Mouse (Mus musculus): ENCODE measurements around the gene Gbx1. TPM values are rescaled to one million over a fixed set of nuclear protein-coding genes. Genes with fewer than 3 reads are reported as not detected.
"Not testable (repeated sequence)": the region's sequence is repeated elsewhere in the genome, so short reads cannot be mapped to it uniquely, and the experiment has no call there.

Gene Gbx1
- 1.3 and 1.5 TPM in 2 replicates for polyA plus RNA-seq (2016; fragmentation: Nextera tagmentation; extraction: Ambion mirVana)

DNA sequence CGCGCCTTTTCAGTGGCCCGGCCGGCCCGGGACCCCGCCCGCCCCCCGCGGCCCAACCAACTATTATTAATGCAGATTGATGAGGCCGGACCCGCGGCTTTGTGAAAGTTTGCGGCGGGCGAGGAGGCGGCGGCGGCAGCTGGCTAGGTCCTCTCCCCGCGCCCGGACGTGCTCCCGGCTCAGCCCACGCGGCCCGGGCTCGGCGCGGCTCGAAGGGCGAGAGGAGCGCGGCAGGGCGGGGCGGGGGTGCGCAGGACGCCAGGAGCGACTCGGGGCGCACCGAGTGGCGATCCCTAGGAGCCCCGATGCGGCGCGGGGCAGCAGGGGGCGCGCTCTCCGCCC lies at the start of gene Gbx1:
TSS of gene Gbx1 (minus strand) at position 314 of the 342 bp plus-strand sequence.
- peaks cover 58% of the 10 kb centered on the region for H3K4me1 ChIP-seq (replicated peaks)
- peak; percentile 78 for DNase-seq (ENCODE audit: low spot score)
- no peaks in the 10 kb centered on the region for H3K36me3 ChIP-seq
- under 1% methylated on average over 46 of the region's 49 CpGs for WGBS
- no peaks in the 10 kb centered on the region for H3K9me3 ChIP-seq
- H3K27ac ChIP-seq = peak within 1 kb of the TSS; percentile 86
- peak within 1 kb of the TSS; percentile 60 for H3K4me3 ChIP-seq
- peaks cover 100% of the 10 kb centered on the region for H3K27me3 ChIP-seq (ENCODE audit: insufficient read depth, poor library complexity, severe bottlenecking)

DNA sequence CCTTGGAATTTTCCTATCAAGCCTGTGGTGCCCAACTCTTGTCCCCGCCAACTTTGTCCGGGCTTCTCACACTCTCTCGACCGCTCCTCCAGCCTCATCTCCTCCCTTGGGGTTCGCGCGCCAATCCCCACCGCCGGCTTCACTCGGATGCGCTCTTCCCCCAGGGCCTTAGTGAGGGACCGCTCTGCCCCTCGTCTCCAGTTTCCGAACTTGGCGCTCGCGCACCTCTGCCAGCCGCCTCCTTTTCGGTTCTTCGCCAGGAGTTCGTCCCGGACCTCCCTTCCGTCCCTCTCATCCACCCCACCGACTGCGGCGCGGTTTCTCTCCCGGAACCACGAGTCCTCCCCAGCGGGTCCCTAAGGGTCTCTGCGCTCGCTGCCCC lies 49.8 kb upstream of the Gbx1 start:
- Histone ChIP-seq H3K27ac (peak overlapping the region; percentile 93), H3K27me3 (ENCODE audit: insufficient read depth, poor library complexity, severe bottlenecking) (no peaks in the 10 kb centered on the region), H3K4me3 (peak overlapping the region; percentile 87), H3K36me3 (peaks cover 37% of the 10 kb centered on the region), H3K4me1 (replicated peaks) (peaks cover 22% of the 10 kb centered on the region), H3K9me3 (no peaks in the 10 kb centered on the region)
- WGBS = under 1% methylated on average over 32 of the region's 32 CpGs
- no peak for DNase-seq (ENCODE audit: low spot score)

DNA sequence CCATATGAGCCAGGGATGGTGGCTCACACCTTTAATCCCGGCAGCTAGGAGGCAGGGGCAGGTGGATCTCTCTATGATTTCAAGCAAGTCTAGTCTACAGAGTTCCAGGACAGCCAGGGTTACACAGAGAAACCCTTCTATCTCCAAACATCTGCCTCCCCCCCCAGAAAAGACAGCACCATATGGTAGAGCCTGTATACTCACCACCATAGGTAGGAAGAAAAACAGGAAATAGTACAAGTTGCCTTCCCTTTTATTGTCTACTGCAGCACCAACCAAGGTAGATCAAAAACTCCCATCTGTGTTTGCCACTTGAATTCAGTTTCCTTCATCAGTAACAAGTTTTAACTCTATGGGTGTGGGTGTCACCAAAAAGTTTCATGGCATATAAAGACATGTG lies 48.9 kb upstream of the Gbx1 start:
- H3K4me3 ChIP-seq = peak overlapping the region; percentile 87
- peaks cover 22% of the 10 kb centered on the region for H3K4me1 ChIP-seq (replicated peaks)
- peaks cover 45% of the 10 kb centered on the region for H3K36me3 ChIP-seq
- DNase-seq (ENCODE audit: low spot score) = no peak
- no peaks in the 10 kb centered on the region for H3K27me3 ChIP-seq (ENCODE audit: insufficient read depth, poor library complexity, severe bottlenecking)
- WGBS = 90% methylated on average over 1 of the region's 1 CpGs
- H3K27ac ChIP-seq = no peak overlapping the region
- H3K9me3 ChIP-seq = no peaks in the 10 kb centered on the region

DNA sequence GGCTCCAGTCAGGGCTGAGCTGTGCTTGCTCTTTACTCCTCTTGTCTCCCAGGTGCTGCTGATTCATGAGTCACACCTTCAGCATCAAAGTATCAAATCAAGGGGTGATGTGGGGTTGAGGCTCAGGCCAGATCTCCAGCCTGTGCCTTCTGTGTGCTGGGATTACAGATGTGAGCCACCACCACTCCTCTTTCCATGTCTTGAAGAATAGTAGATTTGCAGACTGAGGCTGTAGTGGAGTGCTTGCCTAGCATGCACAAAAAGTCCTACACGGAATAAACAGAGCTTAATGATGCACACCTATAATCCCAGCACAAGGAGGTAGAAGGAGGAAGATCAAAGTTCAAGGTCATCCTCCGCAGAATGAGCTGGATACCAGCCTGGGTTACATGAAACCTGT lies 29.7 kb upstream of the Gbx1 start, which contains the start of gene 4931409K22Rik:
TSS of gene 4931409K22Rik (minus strand) at position 101 of the 400 bp plus-strand sequence.
- H3K4me3 ChIP-seq = no peak within 1 kb of the TSS

GRCm38 (mm10) chr5:24555335-24555734 lies 28.3 kb upstream of the Gbx1 start:
- not testable (repeated sequence) for H3K4me3 ChIP-seq; H3K27ac ChIP-seq; H3K36me3 ChIP-seq; DNase-seq (ENCODE audit: low spot score); H3K9me3 ChIP-seq
- peaks cover 22% of the 10 kb centered on the region for H3K4me1 ChIP-seq (replicated peaks)
- peaks cover 21% of the 10 kb centered on the region; the same call in 1 of the 2 replicates for H3K27me3 ChIP-seq (ENCODE audit: insufficient read depth, poor library complexity, severe bottlenecking)
- 91% methylated on average over 7 of the region's 7 CpGs for WGBS

More for the DNA sequence above, 29.7 kb upstream of the Gbx1 start, which contains the start of gene 4931409K22Rik:
- Histone ChIP-seq H3K9me3 (peaks cover 4% of the 10 kb centered on the region; the same call in 1 of the 2 replicates), H3K27ac (no peak within 1 kb of the TSS), H3K27me3 (ENCODE audit: insufficient read depth, poor library complexity, severe bottlenecking) (peaks cover 13% of the 10 kb centered on the region; the same call in 1 of the 2 replicates), H3K36me3 (no peaks in the 10 kb centered on the region), H3K4me1 (replicated peaks) (peaks cover 9% of the 10 kb centered on the region; the same call in 1 of the 2 replicates)
- DNase-seq (ENCODE audit: low spot score) = no peak
- 73% methylated on average over 2 of the region's 2 CpGs for WGBS

- Histone ChIP-seq H3K4me1 (replicated peaks) (peaks cover 22% of the 10 kb centered on the region), H3K27ac (no peak overlapping the region), H3K9me3 (peaks cover 4% of the 10 kb centered on the region; the same call in 1 of the 2 replicates), H3K4me3 (no peak overlapping the region), H3K36me3 (no peaks in the 10 kb centered on the region), H3K27me3 (ENCODE audit: insufficient read depth, poor library complexity, severe bottlenecking) (peaks cover 30% of the 10 kb centered on the region)
- no peak for DNase-seq (ENCODE audit: low spot score)
- WGBS = 72% methylated on average over 5 of the region's 5 CpGs
Observed at GRCm38 (mm10) chr5:24553621-24554244, 26.7 kb upstream of the Gbx1 start.

GRCm38 (mm10) chr5:24551317-24551688 lies 24.3 kb upstream of the Gbx1 start:
- Histone ChIP-seq H3K27ac (peak overlapping the region; percentile 66), H3K4me3 (peak overlapping the region; percentile 27; the same call in 1 of the 2 replicates), H3K4me1 (replicated peaks) (peaks cover 22% of the 10 kb centered on the region), H3K27me3 (ENCODE audit: insufficient read depth, poor library complexity, severe bottlenecking) (peaks cover 34% of the 10 kb centered on the region), H3K36me3 (no peaks in the 10 kb centered on the region), H3K9me3 (peaks cover 4% of the 10 kb centered on the region; the same call in 1 of the 2 replicates)
- DNase-seq (ENCODE audit: low spot score) = no peak
- WGBS = 47% methylated on average over 2 of the region's 2 CpGs

DNA sequence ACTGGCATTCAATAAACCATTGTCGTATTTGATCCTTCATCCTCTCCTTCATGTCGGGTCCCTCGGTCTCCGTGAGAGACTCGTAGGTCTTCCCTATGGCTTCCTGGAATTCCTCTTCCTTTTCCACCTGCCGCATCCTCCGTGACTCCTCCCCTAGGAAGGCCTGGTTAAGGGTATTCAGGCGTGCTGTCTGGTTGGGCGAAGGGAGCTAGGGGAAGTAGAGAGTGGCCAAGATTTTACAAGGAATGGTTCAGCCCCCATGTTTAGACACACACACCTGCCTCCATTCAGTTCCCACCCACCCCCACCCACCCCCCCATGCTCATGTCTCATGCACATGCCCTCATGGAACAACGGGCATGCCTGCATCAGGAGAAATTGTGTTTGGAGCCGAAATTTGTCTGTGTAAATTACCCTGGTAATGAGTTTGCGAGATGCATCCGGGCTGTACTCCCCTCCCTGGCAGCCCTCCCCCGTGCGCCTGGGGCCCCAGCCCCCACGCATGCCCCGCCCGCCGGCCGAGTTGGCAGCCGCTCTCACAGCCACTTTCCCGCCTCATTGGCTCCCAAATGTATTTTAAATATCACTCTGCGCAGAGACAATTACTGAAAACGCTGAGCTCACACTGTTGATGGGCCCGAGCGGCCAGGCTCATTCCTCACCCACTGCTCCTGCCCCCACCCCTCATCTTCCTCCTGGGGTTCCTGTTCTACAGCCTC lies 23.8 kb upstream of the Gbx1 start:
- WGBS = 34% methylated on average over 26 of the region's 26 CpGs
- DNase-seq (ENCODE audit: low spot score) = peak; percentile 32

GRCm38 (mm10) chr5:24542643-24543042 lies 15.6 kb upstream of the Gbx1 start:
- Histone ChIP-seq H3K27ac (no peak overlapping the region), H3K36me3 (no peaks in the 10 kb centered on the region)
- 79% methylated on average over 7 of the region's 7 CpGs for WGBS

More for the DNA sequence above, 23.8 kb upstream of the Gbx1 start:
- peaks cover 22% of the 10 kb centered on the region for H3K4me1 ChIP-seq (replicated peaks)
- H3K27ac ChIP-seq = peak overlapping the region; percentile 66
- H3K36me3 ChIP-seq = no peaks in the 10 kb centered on the region
- H3K4me3 ChIP-seq = peak overlapping the region; percentile 27; the same call in 1 of the 2 replicates
- peaks cover 34% of the 10 kb centered on the region for H3K27me3 ChIP-seq (ENCODE audit: insufficient read depth, poor library complexity, severe bottlenecking)
- H3K9me3 ChIP-seq = peaks cover under 1% of the 10 kb centered on the region; the same call in 1 of the 2 replicates

DNA sequence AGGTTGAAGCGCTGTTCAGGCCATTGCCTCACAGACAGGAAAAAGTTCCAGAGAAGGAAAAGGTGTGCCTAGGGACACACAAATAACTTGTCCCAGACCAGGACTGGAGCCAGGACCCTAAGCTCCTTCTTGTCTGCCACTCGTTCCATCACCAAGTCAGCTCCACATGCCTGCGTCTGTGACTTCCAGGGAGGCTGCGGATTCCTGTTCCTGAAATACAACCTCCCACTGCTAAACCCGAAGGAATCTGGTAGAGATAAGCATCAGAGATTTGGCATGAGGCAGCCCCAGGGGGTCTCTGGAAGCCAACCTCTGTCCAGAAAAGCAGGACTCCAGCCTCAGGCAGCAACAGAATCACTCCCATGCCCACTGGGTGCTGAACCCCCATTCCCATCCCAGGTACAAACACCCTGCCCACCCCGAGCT lies 14.2 kb upstream of the Gbx1 start:
- H3K9me3 ChIP-seq = no peaks in the 10 kb centered on the region
- no peak overlapping the region for H3K4me3 ChIP-seq
- peaks cover 25% of the 10 kb centered on the region; the same call in 1 of the 2 replicates for H3K27me3 ChIP-seq (ENCODE audit: insufficient read depth, poor library complexity, severe bottlenecking)
- no peak for DNase-seq (ENCODE audit: low spot score)
- WGBS = 41% methylated on average over 6 of the region's 6 CpGs
- no peak overlapping the region for H3K27ac ChIP-seq
- peaks cover 30% of the 10 kb centered on the region for H3K4me1 ChIP-seq (replicated peaks)
- no peaks in the 10 kb centered on the region for H3K36me3 ChIP-seq

More at GRCm38 (mm10) chr5:24542643-24543042, 15.6 kb upstream of the Gbx1 start:
- no peaks in the 10 kb centered on the region for H3K9me3 ChIP-seq
- DNase-seq (ENCODE audit: low spot score) = no peak
- H3K27me3 ChIP-seq (ENCODE audit: insufficient read depth, poor library complexity, severe bottlenecking) = peaks cover 18% of the 10 kb centered on the region; the same call in 1 of the 2 replicates
- H3K4me1 ChIP-seq (replicated peaks) = peaks cover 27% of the 10 kb centered on the region
- H3K4me3 ChIP-seq = no peak overlapping the region

GRCm38 (mm10) chr5:24540387-24541143 lies 13.6 kb upstream of the Gbx1 start, which contains the start of gene Asb10:
TSS of gene Asb10 (minus strand) at chr5:24540978.
- Histone ChIP-seq H3K36me3 (no peaks in the 10 kb centered on the region), H3K4me3 (no peak within 1 kb of the TSS), H3K27ac (peak within 1 kb of the TSS; percentile 36; the same call in 1 of the 2 replicates), H3K4me1 (replicated peaks) (peaks cover 30% of the 10 kb centered on the region), H3K9me3 (no peaks in the 10 kb centered on the region), H3K27me3 (ENCODE audit: insufficient read depth, poor library complexity, severe bottlenecking) (peaks cover 25% of the 10 kb centered on the region; the same call in 1 of the 2 replicates)
- 46% methylated on average over 14 of the region's 14 CpGs for WGBS
- peak; percentile 13 for DNase-seq (ENCODE audit: low spot score)

GRCm38 (mm10) chr5:24539571-24540296 lies 12.7 kb upstream of the Gbx1 start:
- DNase-seq (ENCODE audit: low spot score) = no peak
- peaks cover 25% of the 10 kb centered on the region; the same call in 1 of the 2 replicates for H3K27me3 ChIP-seq (ENCODE audit: insufficient read depth, poor library complexity, severe bottlenecking)
- H3K27ac ChIP-seq = 0 out of 2 replicates have a peak overlapping the region, but pooled peaks have one; percentile 36
- no peak overlapping the region for H3K4me3 ChIP-seq
- H3K9me3 ChIP-seq = no peaks in the 10 kb centered on the region
- no peaks in the 10 kb centered on the region for H3K36me3 ChIP-seq
- peaks cover 30% of the 10 kb centered on the region for H3K4me1 ChIP-seq (replicated peaks)
- WGBS = 82% methylated on average over 22 of the region's 22 CpGs

Data from hindbrain, embryonic 10.5 days (tissue).